Mouse (Mus musculus) cerebellum, postnatal 25 days (tissue): ENCODE data around the gene Prkn.
"Not testable (repeated sequence)": the region's sequence is repeated elsewhere in the genome, so short reads cannot be mapped to it uniquely, and the experiment has no call there.

ENCODE experiments used
- DNase-seq, 2 experiments: peaks; one replicate each; pipeline ENCODE4 v3.0.0; 2021; ENCODE audit warnings: mixed read lengths in 2 of 2

Gene Prkn

DNA sequence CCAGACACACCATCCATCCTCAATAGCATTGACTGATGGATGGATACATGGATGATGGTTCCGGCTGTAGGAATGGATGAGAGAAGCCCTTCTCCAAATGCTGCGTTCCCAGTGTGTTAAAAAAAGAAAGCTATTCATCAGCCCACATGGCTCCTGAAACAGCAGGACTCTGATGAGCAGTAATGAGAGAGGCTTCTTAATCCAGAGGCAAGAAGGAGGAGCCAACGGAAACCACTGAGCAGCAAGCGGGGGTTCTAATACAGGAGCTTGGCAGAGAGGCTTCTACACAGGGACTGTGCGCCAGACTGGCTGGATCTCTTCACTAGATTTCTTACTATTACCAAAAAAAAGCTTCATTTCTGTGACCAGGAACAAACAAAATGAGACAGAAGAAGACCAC is 1093.6 kb downstream of the Prkn start:
- no peak for DNase-seq

DNA sequence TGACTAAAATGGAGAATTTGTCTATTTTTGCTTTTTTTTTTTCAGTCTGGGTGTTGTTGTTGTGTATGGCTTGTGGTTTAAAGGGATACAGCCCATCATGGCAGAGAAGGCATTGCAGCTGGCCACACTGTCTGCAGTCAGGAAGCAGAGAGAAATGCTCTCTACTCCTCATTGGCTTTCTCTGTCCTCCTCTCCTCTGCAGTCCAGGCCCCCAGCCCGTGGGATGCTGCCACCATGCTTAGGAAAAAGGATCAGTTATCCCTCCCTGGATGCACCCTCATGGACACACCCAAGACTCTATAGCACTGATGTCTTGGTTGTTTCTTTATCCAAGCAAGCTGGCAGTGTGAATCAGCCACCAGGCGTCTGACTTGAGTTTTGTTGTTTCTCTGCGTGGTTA is 1107.3 kb downstream of the Prkn start:
- no peak for DNase-seq

DNA sequence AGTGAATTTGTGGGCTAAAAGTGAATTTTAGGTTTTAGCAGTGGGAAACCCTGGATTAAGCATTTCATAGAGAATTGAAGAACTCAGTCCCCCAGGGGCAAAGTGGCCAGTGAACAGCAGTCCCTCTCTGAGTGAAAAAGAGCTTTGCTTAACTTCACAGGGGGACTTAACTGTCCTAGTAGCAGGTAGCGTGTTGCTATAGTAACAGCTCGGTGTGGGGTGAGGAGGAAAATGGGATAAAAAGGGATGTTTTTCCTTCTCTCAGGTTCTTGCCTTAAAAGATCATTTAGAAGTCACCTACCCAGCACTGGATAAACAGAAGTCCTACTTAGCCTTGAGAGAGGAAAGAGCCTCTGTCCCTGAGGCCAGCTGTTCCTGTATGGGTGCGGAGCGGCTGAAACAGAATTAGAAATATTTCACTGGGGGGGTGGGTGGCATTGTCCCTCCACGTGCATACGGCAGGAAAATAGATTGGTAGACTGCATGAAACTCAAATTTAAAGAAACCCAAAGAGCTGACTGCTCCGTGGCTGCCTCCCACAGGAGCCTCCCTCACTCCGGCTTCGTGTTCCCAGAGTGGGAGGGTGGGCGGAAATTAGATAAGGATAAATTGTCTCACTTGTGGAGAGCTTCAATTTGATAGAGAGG is 1109.5 kb downstream of the Prkn start:
- no peak for DNase-seq

DNA sequence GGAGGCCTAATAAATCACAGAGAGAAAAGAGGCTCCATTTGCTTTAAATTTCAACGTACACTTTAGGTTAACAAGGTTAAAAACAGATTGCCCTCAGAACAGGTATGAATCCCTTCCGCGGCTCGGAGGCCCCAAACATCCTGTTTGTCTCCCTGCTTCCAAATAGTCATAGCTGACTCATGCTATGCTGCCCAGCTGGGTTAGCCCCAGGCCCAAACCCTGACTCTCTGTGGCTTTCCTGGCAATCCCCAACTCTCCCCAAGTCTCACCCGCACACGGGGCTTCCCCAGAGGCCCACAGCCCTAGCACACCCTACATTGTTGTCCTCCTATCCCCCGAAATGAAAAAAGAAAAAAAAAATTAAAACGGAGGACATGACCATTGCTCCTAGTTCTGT is 1110.0 kb downstream of the Prkn start:
- DNase-seq, result no peak

DNA sequence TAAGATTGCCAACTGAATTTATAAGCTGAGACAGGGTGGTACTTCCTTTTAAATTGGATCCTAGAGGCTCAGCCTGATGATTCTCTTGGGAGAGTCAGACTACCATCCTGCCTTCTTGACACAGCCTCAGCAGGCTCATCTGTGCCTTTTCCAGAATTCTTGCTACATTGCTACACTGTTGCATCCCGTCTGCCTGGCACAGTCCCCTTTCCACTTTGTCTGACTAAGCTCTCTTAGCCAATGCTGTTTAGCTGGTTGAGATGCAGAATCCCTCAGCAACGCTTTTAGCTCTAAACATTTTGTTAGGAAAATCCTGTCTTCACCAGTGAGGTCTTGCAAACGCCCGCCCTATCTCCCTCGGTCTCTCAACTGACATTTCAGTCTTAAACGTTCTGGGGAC is 1115.1 kb downstream of the Prkn start:
- no peak for DNase-seq

DNA sequence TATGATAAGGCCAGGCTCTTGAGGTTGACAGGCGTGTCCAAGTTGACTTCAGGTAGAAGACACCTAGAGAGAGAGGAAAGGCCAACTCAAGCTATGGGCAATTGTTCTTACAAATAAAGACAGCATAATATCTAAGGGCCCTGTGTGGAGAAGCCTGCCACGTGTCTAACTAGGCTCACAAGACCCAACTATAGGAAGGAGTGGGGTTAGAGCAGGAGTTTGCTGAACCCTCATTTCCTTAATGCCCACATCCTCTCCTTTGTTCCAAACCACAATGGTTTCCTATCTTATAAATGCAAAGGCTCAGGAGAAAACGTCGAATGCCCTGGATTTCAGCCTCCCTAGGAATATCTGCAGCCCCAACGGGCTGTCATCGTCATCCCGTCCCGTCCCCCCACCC is 1120.3 kb downstream of the Prkn start:
- no peak for DNase-seq

DNA sequence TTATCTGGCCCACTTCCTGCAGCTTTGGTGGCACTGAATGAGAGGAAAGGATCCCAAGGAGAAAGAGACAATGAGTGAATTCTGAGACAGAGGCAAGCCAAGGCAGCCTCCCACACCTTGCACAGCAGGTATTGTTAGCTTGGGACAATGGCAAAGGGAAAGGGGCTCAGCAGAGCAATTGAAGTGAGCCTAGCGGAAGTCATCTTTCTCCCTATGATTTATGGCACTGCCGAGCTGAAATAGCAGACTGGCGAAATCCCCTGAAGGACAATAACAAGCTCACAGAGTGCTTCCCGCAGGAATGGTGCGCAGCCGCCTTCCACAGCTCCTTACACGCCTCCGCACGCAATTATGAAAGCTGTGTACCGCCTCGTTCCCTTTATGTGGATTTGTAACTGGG is 1122.6 kb downstream of the Prkn start:
- peak; percentile 21 to 34 for DNase-seq

DNA sequence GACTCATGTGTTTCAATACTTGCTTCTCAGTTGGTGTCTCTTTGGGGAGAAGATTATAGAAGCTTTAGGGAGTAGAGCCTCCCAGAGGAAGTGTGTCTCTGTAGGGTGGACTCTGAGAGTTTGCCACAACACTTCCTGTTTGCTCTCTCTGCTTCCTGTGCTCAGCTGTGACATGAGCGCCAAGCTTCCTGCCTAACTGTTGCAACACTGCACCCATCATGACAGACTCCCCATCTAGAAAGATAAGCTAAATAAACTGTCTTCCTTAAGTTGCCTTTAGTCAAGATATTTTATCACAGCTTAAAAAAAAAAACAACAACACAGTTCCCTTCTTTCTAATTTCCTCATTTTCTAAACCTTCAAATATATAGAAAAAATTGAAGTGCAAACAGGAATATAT is 1130.0 kb downstream of the Prkn start:
- no peak for DNase-seq

DNA sequence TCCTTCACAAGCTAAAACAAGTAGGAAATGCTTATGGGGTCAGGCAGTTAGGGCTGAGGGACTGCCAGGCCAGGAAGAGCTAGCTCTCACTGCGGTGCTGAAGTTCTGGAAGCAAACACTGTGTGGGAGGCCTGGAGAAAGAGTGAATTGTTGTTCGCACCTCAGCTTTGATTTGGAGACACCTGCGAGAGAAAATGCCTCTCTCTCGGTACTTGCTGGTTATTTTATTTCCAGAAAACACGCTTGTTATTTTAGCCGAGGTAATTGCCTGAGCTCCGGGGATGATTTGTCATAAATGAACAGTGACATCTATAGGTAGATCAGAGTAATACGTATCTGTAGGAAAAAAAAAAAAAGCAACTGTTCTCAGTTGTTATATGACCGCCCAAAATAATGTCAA is 1132.4 kb downstream of the Prkn start:
- DNase-seq, result peak; percentile 34 to 55

DNA sequence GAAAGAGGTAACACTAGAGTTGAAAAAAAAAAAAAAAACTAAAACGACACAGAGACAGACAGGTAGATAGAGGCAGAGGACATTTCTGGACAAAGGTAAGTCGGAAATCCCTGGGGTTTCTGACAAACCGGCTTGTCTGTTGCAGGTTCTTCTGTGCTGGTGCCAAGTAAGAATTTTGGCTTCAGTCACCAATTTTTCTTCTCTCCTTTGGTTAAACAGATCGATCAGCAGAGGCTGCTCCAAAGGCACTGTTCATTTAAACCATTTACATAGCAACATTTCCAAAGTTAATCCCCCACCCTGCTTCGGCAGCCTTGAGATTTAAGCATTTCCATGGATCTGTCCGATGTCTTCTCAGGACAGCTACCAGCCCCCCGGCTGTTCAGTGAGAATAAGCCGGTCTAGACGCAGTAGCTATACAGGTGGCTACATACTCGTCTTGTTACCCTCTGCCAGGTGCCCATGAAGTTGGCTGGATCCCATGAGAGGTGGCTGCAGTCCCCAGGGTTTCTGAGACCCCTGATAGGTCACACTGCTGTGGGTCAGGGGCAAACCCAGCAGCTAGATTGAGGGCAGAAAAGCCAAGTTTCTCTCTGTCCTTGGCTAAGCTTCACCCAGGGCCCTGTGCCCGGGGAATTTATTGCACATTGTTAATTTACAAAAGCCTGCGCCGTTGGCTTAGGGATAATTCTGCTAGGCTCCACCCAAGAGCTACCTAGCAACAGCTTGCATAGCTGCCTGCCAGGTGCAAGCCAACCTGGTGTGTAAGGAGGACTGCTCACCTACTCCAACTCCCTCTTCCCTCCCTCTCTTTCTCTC is 1133.0 kb downstream of the Prkn start:
- DNase-seq, result peak; percentile 61

DNA sequence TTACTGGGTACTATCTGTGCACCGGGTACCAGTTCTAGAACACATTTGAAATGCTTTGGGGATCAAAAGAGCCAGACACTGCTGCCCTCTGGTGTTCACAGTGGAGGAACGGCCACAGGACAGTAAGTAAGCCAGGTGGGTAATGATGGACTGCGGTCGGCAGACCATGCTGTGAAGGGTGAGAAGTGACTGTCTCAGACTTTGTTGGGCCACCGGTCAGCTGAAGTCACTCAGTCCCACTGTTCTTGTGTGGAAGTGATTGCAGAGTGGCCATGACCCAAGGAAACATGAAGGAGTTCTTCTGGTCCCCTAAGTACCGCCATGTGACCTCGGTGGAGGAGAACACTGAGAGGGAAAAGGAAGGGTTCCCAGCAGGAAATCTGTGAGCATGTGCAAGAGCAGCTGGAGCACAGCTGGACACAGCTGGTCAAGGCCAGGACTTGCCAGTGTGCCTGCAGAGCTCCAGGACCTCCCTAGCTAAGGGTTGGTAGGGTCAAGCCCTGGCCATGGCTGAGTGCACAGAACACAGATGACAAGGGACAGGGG is 1135.0 kb downstream of the Prkn start:
- DNase-seq, result peak; percentile 74 to 82

DNA sequence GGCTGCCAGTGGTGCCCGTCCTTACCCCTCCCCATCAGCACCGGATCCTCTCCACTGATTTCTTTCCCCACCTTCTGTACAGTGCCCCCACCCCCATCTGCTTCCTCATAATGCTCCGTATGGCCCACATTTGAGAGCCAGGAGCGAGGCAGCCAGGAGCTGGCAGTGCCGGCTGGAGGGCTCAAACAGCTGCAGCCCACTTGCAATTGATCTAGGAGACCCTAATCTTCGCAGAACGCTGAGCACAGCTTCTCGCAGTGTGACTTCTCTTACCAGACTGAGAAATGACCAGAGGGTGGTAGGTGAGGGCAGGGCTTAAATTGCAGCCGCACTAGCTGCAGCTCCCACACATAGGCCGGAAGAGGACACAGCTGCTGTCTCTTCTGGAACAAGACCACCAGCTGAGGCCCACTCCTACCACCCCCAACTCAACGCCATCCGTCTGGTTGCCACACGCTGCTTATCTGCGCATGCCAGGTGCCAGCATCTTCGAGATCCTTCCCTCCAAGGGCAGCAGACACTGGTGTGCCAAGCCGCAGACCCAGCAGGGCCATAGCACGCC is 1138.2 kb downstream of the Prkn start:
- DNase-seq, result peak; percentile 37 to 55

DNA sequence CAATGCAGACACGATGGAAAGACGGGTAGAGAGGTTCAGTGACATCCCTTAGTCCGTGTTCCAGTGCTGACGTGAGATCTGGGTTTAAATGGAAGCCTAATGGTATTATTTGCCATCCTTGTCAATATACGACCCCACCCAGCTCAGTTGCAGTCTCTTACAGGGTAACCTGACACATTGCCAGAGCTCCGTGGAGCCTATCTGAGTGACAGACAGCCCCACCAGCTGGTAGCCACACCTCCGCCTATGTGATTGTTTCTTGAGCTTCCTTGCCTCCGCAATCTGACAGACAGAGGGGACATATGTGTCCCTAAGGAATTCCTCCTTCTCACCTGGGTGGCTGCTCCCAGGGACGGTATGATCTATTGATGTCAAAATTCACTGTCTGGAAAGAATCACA is 1141.5 kb downstream of the Prkn start:
- DNase-seq, result no peak

DNA sequence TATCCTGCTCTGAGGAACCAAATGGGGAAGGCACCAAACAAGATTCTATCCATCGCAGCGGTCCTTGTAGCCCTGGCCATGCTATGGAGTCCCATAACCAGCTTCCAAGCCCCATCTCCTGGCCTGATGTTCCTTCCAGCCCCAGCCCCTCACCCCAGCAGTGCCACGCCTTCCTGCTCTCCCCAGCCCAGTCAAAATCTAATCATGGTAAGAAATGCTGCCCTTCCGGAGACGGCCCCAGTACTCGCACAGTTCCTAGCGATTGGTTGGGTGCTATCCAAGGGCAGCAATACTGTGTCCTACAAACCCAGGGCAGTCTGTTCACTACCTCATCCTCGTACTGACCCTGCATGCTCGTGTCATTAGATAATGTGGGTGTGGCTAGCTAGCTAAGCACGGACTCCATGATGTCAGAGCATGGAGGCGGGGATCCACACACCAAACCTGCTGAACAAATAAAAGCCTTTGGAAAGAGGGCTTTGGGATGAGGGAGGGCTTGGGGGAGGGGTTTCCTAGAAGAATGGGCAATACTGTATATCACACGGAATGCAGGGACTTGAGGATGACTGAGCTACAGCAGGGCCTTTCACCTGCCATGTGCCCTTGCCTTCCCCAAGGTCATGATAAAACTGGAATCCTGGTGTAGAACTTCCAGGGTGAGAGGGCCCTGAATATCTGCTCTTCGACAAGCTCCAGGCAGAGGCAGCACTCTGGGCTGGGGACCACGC is 1148.1 kb downstream of the Prkn start:
- DNase-seq, result no peak

DNA sequence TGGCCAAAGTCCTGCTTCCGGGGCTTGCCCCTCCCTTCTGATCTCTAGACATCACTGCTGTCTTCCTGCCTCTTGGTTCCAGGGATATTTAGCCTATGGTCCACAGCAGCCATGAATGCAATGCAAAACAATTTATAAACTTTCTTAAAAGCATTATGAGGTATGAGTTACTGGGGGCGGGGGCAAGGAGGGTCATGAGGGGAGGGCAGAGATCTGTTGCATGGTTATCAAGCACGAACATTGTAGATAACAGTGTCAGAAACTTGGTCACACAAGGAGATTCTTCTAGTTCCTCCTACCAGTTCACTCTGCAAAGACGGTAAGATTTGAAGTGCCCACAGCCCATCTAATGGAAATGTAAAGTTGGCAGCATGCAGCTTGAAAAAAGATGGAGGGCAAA is 1149.1 kb downstream of the Prkn start:
- DNase-seq, result no peak

DNA sequence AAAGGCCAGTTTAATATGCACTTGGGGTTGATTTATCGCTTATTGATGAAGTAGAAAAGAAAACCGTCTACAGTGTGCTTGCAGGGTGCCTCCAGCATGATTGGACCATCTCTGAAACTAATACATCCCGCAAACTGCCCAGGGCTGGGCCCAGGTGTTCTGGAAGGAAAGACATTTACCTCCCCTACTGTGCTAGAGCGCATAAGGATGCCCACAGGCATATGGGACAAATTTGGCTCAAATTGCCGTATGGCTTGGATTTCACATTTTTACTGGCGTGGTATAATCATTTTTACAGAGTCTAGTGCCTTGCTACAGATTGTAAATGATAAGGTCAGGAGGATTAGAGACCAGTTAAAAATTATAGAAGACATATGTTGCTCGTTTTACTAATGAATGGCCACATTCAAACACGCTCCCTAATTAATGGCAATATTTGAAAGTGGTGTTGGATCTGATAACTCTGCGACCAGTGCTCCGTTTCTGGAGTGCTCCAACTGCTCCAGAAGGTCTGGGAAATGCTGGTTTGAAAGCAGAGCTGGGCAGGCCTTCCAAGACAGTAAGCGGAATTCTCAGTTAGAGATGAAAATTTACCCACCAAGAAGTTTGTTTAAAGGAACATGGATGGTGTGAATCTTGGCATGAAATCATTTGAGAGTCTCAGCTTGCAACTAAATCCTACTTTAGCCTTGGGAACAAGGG is 1150.4 kb downstream of the Prkn start:
- no peak for DNase-seq

DNA sequence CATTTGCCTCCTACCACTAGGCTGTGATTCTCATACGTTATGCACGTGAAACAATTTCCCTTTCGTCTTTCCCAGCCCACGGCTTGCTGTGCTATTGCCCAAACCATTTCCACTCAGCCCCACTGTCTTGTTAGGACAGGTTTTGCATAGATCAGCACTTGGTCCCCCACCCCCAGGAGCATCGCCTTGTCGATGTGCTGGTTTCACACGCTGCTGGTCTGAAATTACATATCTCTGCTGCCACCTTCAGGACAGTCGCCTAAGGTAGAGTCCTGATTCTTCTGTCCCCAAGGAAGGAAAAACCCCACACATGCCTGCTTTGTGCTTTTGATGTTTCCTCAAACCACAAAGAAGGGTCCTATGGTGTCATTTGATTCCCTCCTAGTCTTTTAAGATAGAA is 1153.1 kb downstream of the Prkn start:
- peak; percentile 59 to 77 for DNase-seq

DNA sequence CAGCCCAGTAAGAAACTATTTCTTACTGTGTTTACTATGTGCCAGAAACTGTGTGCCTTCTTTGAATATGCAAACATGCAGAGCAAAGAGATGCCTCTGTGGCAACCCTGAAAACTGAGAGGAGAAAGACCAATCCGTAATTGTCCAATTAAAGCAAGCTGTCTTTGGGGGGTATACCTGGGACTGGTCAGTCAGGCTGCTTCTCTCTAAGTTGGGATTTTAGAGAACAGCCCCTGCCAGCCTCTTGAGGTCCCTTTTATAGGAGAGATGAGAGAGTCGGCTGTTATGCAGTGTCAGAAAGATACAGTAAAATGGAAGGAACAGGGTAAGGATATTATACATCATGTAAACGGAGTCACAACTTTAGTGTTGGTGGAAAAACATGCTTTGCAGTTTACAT is 1154.1 kb downstream of the Prkn start:
- no peak for DNase-seq

DNA sequence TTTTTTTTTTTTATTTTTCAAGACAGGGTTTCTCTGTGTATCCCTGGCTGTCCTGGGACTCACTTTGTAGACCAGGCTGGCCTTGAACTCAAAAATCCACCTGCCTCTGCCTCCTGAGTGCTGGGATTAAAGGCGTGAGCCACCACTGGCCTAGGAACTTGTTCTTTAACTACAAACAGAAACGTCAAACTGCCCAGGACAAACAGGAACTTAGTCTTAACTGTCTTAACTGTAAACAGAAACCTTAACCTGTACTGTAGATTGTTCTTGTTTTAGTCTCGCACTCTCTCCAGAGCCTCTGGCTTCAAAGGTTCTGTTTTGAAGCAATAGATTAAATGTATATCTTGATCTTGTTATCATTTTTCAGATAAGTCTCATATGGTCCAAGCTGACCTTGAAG is 1154.6 kb downstream of the Prkn start:
- not testable (repeated sequence) for DNase-seq

DNA sequence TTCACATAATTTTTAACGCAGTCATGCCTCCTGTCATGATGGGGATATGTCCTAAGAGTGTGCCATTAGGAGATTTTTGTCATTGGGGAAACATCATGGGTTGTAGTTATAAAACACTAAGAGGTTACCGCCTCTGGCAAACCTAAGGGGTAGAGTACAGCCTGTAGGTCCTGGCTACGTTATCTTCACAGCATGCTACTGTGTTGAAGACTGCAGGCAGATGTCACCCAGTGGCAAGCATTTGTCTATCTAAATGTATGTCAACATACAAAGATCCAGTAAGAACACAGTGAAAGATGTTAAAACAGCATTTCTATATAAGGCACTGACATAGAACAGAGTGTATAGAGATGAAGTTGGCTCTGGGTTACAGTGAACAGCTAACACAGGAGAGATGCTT is 1155.3 kb downstream of the Prkn start:
- DNase-seq, result no peak

DNA sequence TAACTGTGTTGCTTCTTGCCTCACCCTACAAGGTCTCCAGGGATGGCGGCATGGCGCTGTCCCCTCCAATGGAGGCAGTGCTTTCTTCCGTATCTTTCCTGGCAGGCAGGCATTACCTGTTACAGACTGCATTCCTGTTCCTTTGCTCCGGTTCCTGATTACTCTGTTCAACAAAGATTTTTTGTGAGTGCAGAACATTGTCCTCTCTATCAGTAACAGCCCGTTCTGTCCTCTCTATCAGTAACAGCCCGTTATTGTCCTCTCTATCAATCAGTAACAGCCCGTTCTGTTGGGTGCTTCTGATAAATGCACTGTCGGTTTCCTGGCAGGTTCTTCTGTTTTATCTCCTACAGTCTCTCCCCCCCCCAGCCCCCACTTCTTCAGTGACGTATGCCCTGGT is 1156.1 kb downstream of the Prkn start:
- DNase-seq, result no peak

DNA sequence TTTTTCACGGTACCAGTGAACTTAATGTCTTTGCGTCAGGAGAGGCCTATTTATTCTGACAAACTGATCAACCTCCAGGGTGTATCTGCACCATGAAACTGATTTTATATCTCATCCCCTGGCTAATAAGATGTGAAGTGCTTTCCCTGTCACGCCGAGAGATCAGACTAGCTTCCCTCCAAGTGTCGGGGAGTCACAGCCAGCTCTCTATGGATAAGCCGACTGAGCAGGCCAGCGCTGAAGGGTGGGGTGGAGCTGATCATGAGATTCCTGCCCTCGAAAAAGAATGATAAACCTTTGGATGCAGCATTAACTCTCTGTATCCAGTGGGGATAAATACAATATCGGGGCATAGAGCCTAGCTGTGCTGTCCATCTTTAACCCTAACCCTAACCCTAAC is 1160.1 kb downstream of the Prkn start:
- no peak for DNase-seq

DNA sequence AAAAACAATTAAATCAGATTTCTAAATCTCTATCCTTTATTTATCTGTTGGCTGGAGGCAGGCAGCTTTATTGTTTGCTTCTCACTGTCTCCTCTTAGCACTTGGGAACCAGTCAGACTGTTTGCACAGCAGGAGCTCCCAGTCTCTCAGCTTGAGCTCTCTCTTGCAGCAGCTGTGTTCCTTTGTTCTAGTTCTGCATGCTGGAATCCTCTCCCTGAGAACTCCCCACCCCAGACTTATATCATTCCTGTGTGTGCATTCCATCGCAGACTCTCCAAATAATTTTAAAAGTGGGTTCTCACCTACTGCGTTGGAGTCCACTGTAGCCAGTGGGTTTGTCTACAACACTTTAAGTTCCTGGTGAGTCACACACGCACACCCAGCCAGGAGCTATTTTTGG is 1181.1 kb downstream of the Prkn start:
- peak in 1 of 2 experiments; percentile 24 for DNase-seq
